Mouse (Mus musculus): ENCODE results near the gene Zbtb40. TPM values are rescaled to one million over a fixed set of nuclear protein-coding genes. Genes with fewer than 3 reads are reported as not detected.

Zbtb40 gene
- polyA plus RNA-seq, 1 experiment from 2014 or later = 4.4 TPM

- Histone ChIP-seq H3K27me3 (ENCODE audit: control insufficient read depth, insufficient read depth, low read depth, low read length) (no peaks in the 10 kb centered on the region), H3K9ac (ENCODE audit: low read length) (no peak overlapping the region), H3K36me3 (ENCODE audit: control insufficient read depth, insufficient read depth, low read length) (no peaks in the 10 kb centered on the region), H3K4me2 (ENCODE audit: low read depth, low read length) (no peak overlapping the region), H3K9me3 (ENCODE audit: control insufficient read depth, low read length) (no peaks in the 10 kb centered on the region), H3K4me3 (ENCODE audit: low read length) (no peak overlapping the region), H3K4me1 (replicated peaks; ENCODE audit: control insufficient read depth, insufficient read depth, low read length) (0 out of 2 replicates have a peak, but pooled peaks cover 3% of the 10 kb centered on the region), H3K27ac (ENCODE audit: low read length) (no peak overlapping the region)
- no peak for ATAC-seq (ENCODE audit: low read depth)
- WGBS = 51% methylated on average over 6 of the region's 6 CpGs
These were observed 23.0 kb downstream of the Zbtb40 start for GRCm38 (mm10) chr4:137025570-137025969.

- ATAC-seq (ENCODE audit: low read depth) = no peak
- Histone ChIP-seq H3K27me3 (ENCODE audit: control insufficient read depth, insufficient read depth, low read depth, low read length) (no peaks in the 10 kb centered on the region), H3K9ac (ENCODE audit: low read length) (no peak overlapping the region), H3K4me2 (ENCODE audit: low read depth, low read length) (no peak overlapping the region), H3K36me3 (ENCODE audit: control insufficient read depth, insufficient read depth, low read length) (no peaks in the 10 kb centered on the region), H3K4me1 (replicated peaks; ENCODE audit: control insufficient read depth, insufficient read depth, low read length) (0 out of 2 replicates have a peak, but pooled peaks cover 3% of the 10 kb centered on the region), H3K4me3 (ENCODE audit: low read length) (no peak overlapping the region), H3K27ac (ENCODE audit: low read length) (no peak overlapping the region), H3K9me3 (ENCODE audit: control insufficient read depth, low read length) (no peaks in the 10 kb centered on the region)
- WGBS = 72% methylated on average over 2 of the region's 2 CpGs
These were observed 23.5 kb downstream of the Zbtb40 start for GRCm38 (mm10) chr4:137025133-137025532.

GRCm38 (mm10) chr4:137020065-137020464, 28.5 kb downstream of the Zbtb40 start:
- Histone ChIP-seq H3K9me3 (ENCODE audit: control insufficient read depth, low read length) (no peaks in the 10 kb centered on the region), H3K4me1 (replicated peaks; ENCODE audit: control insufficient read depth, insufficient read depth, low read length) (no peaks in the 10 kb centered on the region), H3K27ac (ENCODE audit: low read length) (no peak overlapping the region), H3K9ac (ENCODE audit: low read length) (no peak overlapping the region), H3K36me3 (ENCODE audit: control insufficient read depth, insufficient read depth, low read length) (peaks cover 4% of the 10 kb centered on the region; the same call in 1 of the 2 replicates), H3K4me3 (ENCODE audit: low read length) (no peak overlapping the region), H3K27me3 (ENCODE audit: control insufficient read depth, insufficient read depth, low read depth, low read length) (no peaks in the 10 kb centered on the region), H3K4me2 (ENCODE audit: low read depth, low read length) (no peak overlapping the region)
- ATAC-seq (ENCODE audit: low read depth) = no peak
- 65% methylated on average over 3 of the region's 3 CpGs for WGBS

GRCm38 (mm10) chr4:137015934-137016333, 32.7 kb downstream of the Zbtb40 start:
- ATAC-seq (ENCODE audit: low read depth) = no peak
- H3K9ac ChIP-seq (ENCODE audit: low read length) = no peak overlapping the region
- no peaks in the 10 kb centered on the region for H3K9me3 ChIP-seq (ENCODE audit: control insufficient read depth, low read length)
- peaks cover 6% of the 10 kb centered on the region; the same call in 1 of the 2 replicates for H3K36me3 ChIP-seq (ENCODE audit: control insufficient read depth, insufficient read depth, low read length)
- WGBS = 59% methylated on average over 8 of the region's 8 CpGs
- H3K4me1 ChIP-seq (replicated peaks; ENCODE audit: control insufficient read depth, insufficient read depth, low read length) = no peaks in the 10 kb centered on the region
- H3K4me2 ChIP-seq (ENCODE audit: low read depth, low read length) = no peak overlapping the region
- H3K27ac ChIP-seq (ENCODE audit: low read length) = no peak overlapping the region
- H3K4me3 ChIP-seq (ENCODE audit: low read length) = no peak overlapping the region
- H3K27me3 ChIP-seq (ENCODE audit: control insufficient read depth, insufficient read depth, low read depth, low read length) = no peaks in the 10 kb centered on the region

- Histone ChIP-seq H3K27me3 (ENCODE audit: control insufficient read depth, insufficient read depth, low read depth, low read length) (no peaks in the 10 kb centered on the region), H3K27ac (ENCODE audit: low read length) (no peak overlapping the region), H3K9me3 (ENCODE audit: control insufficient read depth, low read length) (no peaks in the 10 kb centered on the region), H3K4me1 (replicated peaks; ENCODE audit: control insufficient read depth, insufficient read depth, low read length) (no peaks in the 10 kb centered on the region), H3K4me2 (ENCODE audit: low read depth, low read length) (no peak overlapping the region), H3K9ac (ENCODE audit: low read length) (no peak overlapping the region), H3K36me3 (ENCODE audit: control insufficient read depth, insufficient read depth, low read length) (peaks cover 6% of the 10 kb centered on the region; the same call in 1 of the 2 replicates), H3K4me3 (ENCODE audit: low read length) (no peak overlapping the region)
- no peak for ATAC-seq (ENCODE audit: low read depth)
- WGBS = 76% methylated on average over 6 of the region's 6 CpGs
These were observed 33.1 kb downstream of the Zbtb40 start for GRCm38 (mm10) chr4:137015476-137015856.

- Histone ChIP-seq H3K27ac (ENCODE audit: low read length) (no peak overlapping the region), H3K27me3 (ENCODE audit: control insufficient read depth, insufficient read depth, low read depth, low read length) (no peaks in the 10 kb centered on the region), H3K9me3 (ENCODE audit: control insufficient read depth, low read length) (no peaks in the 10 kb centered on the region), H3K9ac (ENCODE audit: low read length) (no peak overlapping the region), H3K36me3 (ENCODE audit: control insufficient read depth, insufficient read depth, low read length) (peaks cover 6% of the 10 kb centered on the region; the same call in 1 of the 2 replicates), H3K4me3 (ENCODE audit: low read length) (no peak overlapping the region), H3K4me1 (replicated peaks; ENCODE audit: control insufficient read depth, insufficient read depth, low read length) (no peaks in the 10 kb centered on the region), H3K4me2 (ENCODE audit: low read depth, low read length) (no peak overlapping the region)
- WGBS = 83% methylated on average over 18 of the region's 18 CpGs
- no peak for ATAC-seq (ENCODE audit: low read depth)
These were observed 33.7 kb downstream of the Zbtb40 start for GRCm38 (mm10) chr4:137014654-137015475.

GRCm38 (mm10) chr4:137014124-137014523, 34.5 kb downstream of the Zbtb40 start:
- WGBS = 87% methylated on average over 8 of the region's 8 CpGs
- H3K4me3 ChIP-seq (ENCODE audit: low read length) = no peak overlapping the region
- no peak overlapping the region for H3K27ac ChIP-seq (ENCODE audit: low read length)
- no peaks in the 10 kb centered on the region for H3K4me1 ChIP-seq (replicated peaks; ENCODE audit: control insufficient read depth, insufficient read depth, low read length)
- no peaks in the 10 kb centered on the region for H3K27me3 ChIP-seq (ENCODE audit: control insufficient read depth, insufficient read depth, low read depth, low read length)
- peaks cover 6% of the 10 kb centered on the region; the same call in 1 of the 2 replicates for H3K36me3 ChIP-seq (ENCODE audit: control insufficient read depth, insufficient read depth, low read length)
- no peak overlapping the region for H3K9ac ChIP-seq (ENCODE audit: low read length)
- no peaks in the 10 kb centered on the region for H3K9me3 ChIP-seq (ENCODE audit: control insufficient read depth, low read length)
- no peak overlapping the region for H3K4me2 ChIP-seq (ENCODE audit: low read depth, low read length)
- no peak for ATAC-seq (ENCODE audit: low read depth)

GRCm38 (mm10) chr4:137006966-137007365, 41.6 kb downstream of the Zbtb40 start:
- Histone ChIP-seq H3K27ac (ENCODE audit: low read length) (no peak overlapping the region), H3K4me1 (replicated peaks; ENCODE audit: control insufficient read depth, insufficient read depth, low read length) (no peaks in the 10 kb centered on the region), H3K27me3 (ENCODE audit: control insufficient read depth, insufficient read depth, low read depth, low read length) (no peaks in the 10 kb centered on the region), H3K4me3 (ENCODE audit: low read length) (no peak overlapping the region), H3K9ac (ENCODE audit: low read length) (no peak overlapping the region), H3K4me2 (ENCODE audit: low read depth, low read length) (no peak overlapping the region), H3K36me3 (ENCODE audit: control insufficient read depth, insufficient read depth, low read length) (0 out of 2 replicates have a peak, but pooled peaks cover 2% of the 10 kb centered on the region), H3K9me3 (ENCODE audit: control insufficient read depth, low read length) (no peaks in the 10 kb centered on the region)
- ATAC-seq (ENCODE audit: low read depth) = no peak
- WGBS = 89% methylated on average over 8 of the region's 8 CpGs

GRCm38 (mm10) chr4:137001825-137002224, 46.8 kb downstream of the Zbtb40 start:
- Histone ChIP-seq H3K9ac (ENCODE audit: low read length) (no peak overlapping the region), H3K4me1 (replicated peaks; ENCODE audit: control insufficient read depth, insufficient read depth, low read length) (no peaks in the 10 kb centered on the region), H3K27ac (ENCODE audit: low read length) (no peak overlapping the region), H3K4me3 (ENCODE audit: low read length) (no peak overlapping the region), H3K27me3 (ENCODE audit: control insufficient read depth, insufficient read depth, low read depth, low read length) (no peaks in the 10 kb centered on the region), H3K9me3 (ENCODE audit: control insufficient read depth, low read length) (no peaks in the 10 kb centered on the region), H3K4me2 (ENCODE audit: low read depth, low read length) (no peak overlapping the region), H3K36me3 (ENCODE audit: control insufficient read depth, insufficient read depth, low read length) (peaks cover 2% of the 10 kb centered on the region; the same call in 1 of the 2 replicates)
- ATAC-seq (ENCODE audit: low read depth) = no peak
- WGBS = 54% methylated on average over 3 of the region's 3 CpGs
